Mouse (Mus musculus) limb, embryonic 14.5 days (tissue): ENCODE measurements at regions not wholly inside any gene's neighbourhood (a gene's known extent, or its start where the extent isn't known, plus 50 kb on each side); places are given as distances from the start of the nearest gene placed in this dataset.

ENCODE experiments used
- ATAC-seq: fragments of 200-750 bp; cut with Nextera tagmentation; 2 replicates; pipeline ENCODE4 v1.8.0; 2017; ENCODE audit warnings: low read depth, moderate number of reproducible peaks, moderate TSS enrichment; ENCODE audit not compliant: low FRiP score
- DNase-seq: peaks from one replicate; pipeline ENCODE4 v3.0.0-alpha.2; 2015; ENCODE audit warnings: low spot score
- H3K27ac ChIP-seq: fragments of 300-500 bp; sonication (generic); replicated peaks from 2 replicates; pipeline ENCODE4 v1.5.1; 2014; ENCODE audit warnings: low read depth, mild to moderate bottlenecking, low read length, moderate library complexity, mixed read lengths
- H3K27me3 ChIP-seq: fragments of 300-500 bp; sonication (generic); 2 replicates; pipeline ENCODE4 v1.6.1; 2014; ENCODE audit warnings: low read length, mixed read lengths; ENCODE audit not compliant: control insufficient read depth, insufficient read depth
- H3K36me3 ChIP-seq: fragments of 300-500 bp; sonication (generic); 2 replicates; pipeline ENCODE4 v1.6.1; 2014; ENCODE audit warnings: mild to moderate bottlenecking, low read length, moderate library complexity, mixed read lengths; ENCODE audit not compliant: control insufficient read depth, insufficient read depth
- H3K4me1 ChIP-seq: fragments of 300-500 bp; sonication (generic); 2 replicates; pipeline ENCODE4 v1.6.1; 2014; ENCODE audit warnings: antibody characterized with exemption, low read length, mixed read lengths; ENCODE audit not compliant: control insufficient read depth, insufficient read depth
- H3K4me2 ChIP-seq: fragments of 300-500 bp; sonication (generic); replicated peaks from 2 replicates; pipeline ENCODE4 v1.6.1; 2014; ENCODE audit warnings: low read depth, mild to moderate bottlenecking, low read length, moderate library complexity; ENCODE audit not compliant: severe bottlenecking
- H3K4me3 ChIP-seq: fragments of 300-500 bp; sonication (generic); replicated peaks from 2 replicates; pipeline ENCODE4 v1.5.1; 2014; ENCODE audit warnings: low read length
- H3K9ac ChIP-seq: fragments of 300-500 bp; sonication (generic); 2 replicates; pipeline ENCODE4 v1.6.1; 2014; ENCODE audit warnings: mild to moderate bottlenecking, low read depth, low read length, moderate library complexity; ENCODE audit not compliant: severe bottlenecking
- H3K9me3 ChIP-seq: fragments of 300-500 bp; sonication (generic); 2 replicates; pipeline ENCODE4 v1.6.1; 2016; ENCODE audit warnings: low read length; ENCODE audit not compliant: control insufficient read depth
- POLR2A ChIP-seq: fragments of 200-500 bp; IDR thresholded peaks from 2 replicates; pipeline ENCODE4 v1.8.0; 2012; ENCODE audit warnings: inconsistent platforms, mild to moderate bottlenecking, moderate library complexity, borderline replicate concordance; ENCODE audit not compliant: insufficient read depth, insufficient read length; ENCODE audit errors: extremely low read depth
- WGBS: fragments of 180-500 bp; shearing (Covaris S2); extraction: QIAGEN DNeasy Blood & Tissue Kit; methylation state at CpG from one replicate; pipeline ENCODE4 v1.1.7; 2014; 5-methylcytosine and 5-hydroxymethylcytosine counted together

DNA sequence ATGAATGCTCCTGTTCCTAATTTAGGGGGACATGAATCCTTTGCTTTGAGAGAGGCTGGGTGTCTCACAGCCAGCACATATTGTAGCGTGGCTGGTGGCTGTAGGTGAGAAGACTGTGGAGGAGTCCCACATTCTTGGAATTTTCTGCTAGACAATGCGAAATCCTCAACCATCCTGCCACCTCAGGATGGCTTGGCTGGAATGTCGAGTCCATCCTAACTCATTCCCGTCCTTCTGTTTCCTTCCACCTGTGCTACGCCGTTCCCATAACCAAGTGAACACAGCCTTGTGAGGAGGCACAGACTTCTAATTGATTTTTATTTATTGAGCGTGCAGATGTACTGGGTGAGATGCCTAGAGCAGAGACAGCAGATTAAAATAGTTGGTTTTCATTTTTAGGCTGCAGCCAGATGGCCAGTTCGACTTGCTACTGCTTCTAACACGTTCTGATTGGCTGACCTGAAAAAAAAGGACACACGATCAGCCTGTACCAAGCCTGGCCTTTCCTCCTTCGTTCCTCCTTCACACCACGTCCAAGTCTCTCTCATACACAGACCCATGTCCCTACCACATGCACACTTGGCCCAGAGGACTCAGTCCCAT lies 183.8 kb downstream of the Satb1 start:
- no peaks in the 10 kb centered on the region for H3K27me3 ChIP-seq
- H3K4me1 ChIP-seq: no peaks in the 10 kb centered on the region
- no peak overlapping the region for H3K9ac ChIP-seq
- ATAC-seq: no peak
- no peak for DNase-seq
- H3K4me2 ChIP-seq: no peak overlapping the region
- H3K36me3 ChIP-seq: no peaks in the 10 kb centered on the region
- 76% methylated on average over 12 of the region's 12 CpGs for WGBS
- H3K4me3 ChIP-seq: no peak overlapping the region
- TF ChIP-seq POLR2A: no peak
- H3K9me3 ChIP-seq: no peaks in the 10 kb centered on the region
- no peak overlapping the region for H3K27ac ChIP-seq

DNA sequence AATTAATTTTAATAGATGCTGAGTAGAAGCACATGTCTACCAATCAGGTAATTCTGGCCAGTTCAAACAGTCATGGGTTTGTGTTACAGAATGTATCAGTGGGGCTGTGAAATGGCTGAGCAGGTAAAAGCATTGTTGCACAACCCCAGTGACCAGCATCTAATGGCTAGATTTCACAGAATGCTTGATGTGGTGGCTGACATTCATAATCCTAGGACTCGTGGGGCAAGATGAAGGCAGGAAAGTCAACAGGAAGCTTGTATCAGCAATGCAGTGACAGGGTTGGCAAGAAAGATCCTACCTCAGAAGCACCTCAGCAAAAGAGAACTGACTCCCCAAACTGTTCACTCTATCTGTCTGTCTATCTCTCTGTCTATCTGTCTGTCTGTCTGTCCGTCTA lies 186.7 kb downstream of the Satb1 start:
- Histone ChIP-seq H3K9me3 (no peaks in the 10 kb centered on the region), H3K9ac (no peak overlapping the region), H3K4me3 (no peak overlapping the region), H3K36me3 (no peaks in the 10 kb centered on the region), H3K4me2 (no peak overlapping the region), H3K27me3 (no peaks in the 10 kb centered on the region), H3K27ac (no peak overlapping the region), H3K4me1 (no peaks in the 10 kb centered on the region)
- TF ChIP-seq POLR2A: no peak
- DNase-seq (no peak), ATAC-seq (no peak)
- 84% methylated on average over 2 of the region's 2 CpGs for WGBS

DNA sequence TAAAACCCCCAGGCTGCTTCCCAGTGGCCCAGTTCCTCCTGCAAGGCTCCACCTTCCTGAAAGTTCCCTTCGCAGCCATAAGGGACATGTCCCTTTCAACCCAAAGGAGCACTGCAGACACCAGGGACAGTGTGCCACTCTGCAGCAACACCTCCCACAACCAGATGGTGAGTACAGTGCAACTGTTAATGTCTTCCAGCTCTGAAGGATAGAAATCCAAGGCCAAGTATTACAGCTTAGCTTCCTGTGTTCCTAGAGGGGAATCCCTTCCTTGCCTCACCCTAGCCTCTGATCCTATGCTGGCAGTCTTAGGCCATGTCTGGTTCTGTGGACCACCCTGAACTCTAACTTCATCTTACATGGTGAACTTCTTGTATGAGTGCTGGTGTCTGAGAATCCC lies 187.2 kb downstream of the Satb1 start:
- H3K4me1 ChIP-seq: no peaks in the 10 kb centered on the region
- H3K27me3 ChIP-seq: no peaks in the 10 kb centered on the region
- H3K36me3 ChIP-seq: no peaks in the 10 kb centered on the region
- ATAC-seq: no peak
- H3K4me2 ChIP-seq: no peak overlapping the region
- no peak overlapping the region for H3K27ac ChIP-seq
- no peak for DNase-seq
- 22% methylated on average over 1 of the region's 1 CpGs for WGBS
- TF ChIP-seq POLR2A: no peak
- H3K4me3 ChIP-seq: no peak overlapping the region
- no peak overlapping the region for H3K9ac ChIP-seq
- no peaks in the 10 kb centered on the region for H3K9me3 ChIP-seq

DNA sequence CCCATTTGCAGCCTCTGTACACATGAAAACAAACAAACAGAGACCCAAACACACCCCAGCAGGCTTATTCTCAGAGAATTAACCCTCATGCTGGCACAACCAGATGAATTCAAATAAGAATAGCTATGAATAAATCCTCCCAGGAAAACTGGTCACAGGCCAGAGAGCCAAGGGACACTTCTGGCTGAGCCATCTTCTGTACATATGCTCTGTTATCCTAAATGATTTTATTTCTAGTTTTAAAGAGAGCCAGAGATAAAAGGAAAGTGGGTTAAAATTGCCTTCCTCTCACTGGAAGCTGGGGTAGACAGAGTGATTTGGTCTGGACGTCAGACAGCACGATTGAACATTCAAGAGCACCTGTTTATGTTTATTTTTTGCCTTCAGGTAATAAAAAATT lies 190.4 kb downstream of the Satb1 start:
- Histone ChIP-seq H3K4me3 (no peak overlapping the region), H3K9me3 (no peaks in the 10 kb centered on the region), H3K4me1 (no peaks in the 10 kb centered on the region), H3K27me3 (no peaks in the 10 kb centered on the region), H3K9ac (no peak overlapping the region), H3K36me3 (no peaks in the 10 kb centered on the region), H3K4me2 (no peak overlapping the region), H3K27ac (no peak overlapping the region)
- ATAC-seq (no peak), DNase-seq (no peak)
- TF ChIP-seq POLR2A: no peak
- WGBS: 44% methylated on average over 2 of the region's 2 CpGs

DNA sequence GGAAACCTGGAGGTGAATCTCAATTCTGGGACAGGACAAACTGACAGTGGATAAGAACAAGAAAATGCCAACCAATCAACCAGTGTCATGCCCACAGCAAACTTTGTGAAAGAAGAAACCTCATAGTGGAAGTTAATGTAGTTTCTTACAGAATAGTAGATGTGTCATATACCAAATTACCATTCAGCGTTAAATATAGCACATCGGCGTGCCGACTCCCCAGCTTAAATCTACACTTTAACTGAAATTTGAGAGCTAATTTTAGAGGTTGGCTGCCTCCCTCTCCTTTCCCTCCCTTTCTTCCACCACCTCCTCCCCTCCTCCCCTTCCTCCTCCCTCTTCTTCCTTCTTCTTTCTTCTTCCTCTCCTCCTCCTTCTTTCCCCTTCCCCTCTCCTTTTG lies 197.2 kb downstream of the Satb1 start:
- H3K9ac ChIP-seq: no peak overlapping the region
- no peak overlapping the region for H3K4me3 ChIP-seq
- H3K36me3 ChIP-seq: no peaks in the 10 kb centered on the region
- TF ChIP-seq POLR2A: no peak
- no peaks in the 10 kb centered on the region for H3K9me3 ChIP-seq
- 92% methylated on average over 4 of the region's 4 CpGs for WGBS
- H3K27ac ChIP-seq: no peak overlapping the region
- H3K4me2 ChIP-seq: no peak overlapping the region
- DNase-seq (no peak), ATAC-seq (no peak)
- H3K27me3 ChIP-seq: no peaks in the 10 kb centered on the region
- H3K4me1 ChIP-seq: no peaks in the 10 kb centered on the region

DNA sequence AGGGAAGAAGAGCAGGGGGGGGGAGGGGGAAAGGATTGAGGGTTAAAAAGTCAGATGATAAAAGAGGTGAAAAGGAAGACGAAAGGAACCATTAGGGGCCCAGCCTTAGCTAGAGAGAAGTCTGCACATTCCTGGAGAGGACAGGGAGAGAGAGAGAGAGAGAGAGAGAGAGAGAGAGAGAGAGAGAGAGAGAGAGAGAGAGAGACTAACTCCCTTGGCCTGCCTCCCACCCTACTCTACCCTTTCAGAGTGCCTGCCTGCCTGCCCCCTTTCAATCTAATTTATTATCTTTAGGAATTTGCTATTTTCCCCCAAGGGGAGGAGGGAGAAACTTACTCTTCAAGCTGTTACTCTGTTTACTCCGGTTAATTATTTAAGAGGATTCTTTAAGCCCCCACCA lies 201.5 kb downstream of the Satb1 start:
- no peak for ATAC-seq
- no peak for DNase-seq
- Histone ChIP-seq H3K9me3 (no peaks in the 10 kb centered on the region), H3K9ac (no peak overlapping the region), H3K4me1 (no peaks in the 10 kb centered on the region), H3K27ac (no peak overlapping the region), H3K4me2 (no peak overlapping the region), H3K27me3 (no peaks in the 10 kb centered on the region), H3K36me3 (no peaks in the 10 kb centered on the region), H3K4me3 (no peak overlapping the region)
- TF ChIP-seq POLR2A: no peak
- 30% methylated on average over 2 of the region's 2 CpGs for WGBS
